Mouse (Mus musculus) megakaryocyte progenitor cell, adult 5-6 weeks (primary cell): ENCODE results near the gene Gabrg3. TPM values are rescaled to one million over a fixed set of nuclear protein-coding genes. Genes with fewer than 3 reads are reported as not detected.
"Not testable (repeated sequence)": the region's sequence is repeated elsewhere in the genome, so short reads cannot be mapped to it uniquely, and the experiment has no call there.

Experiments used
- ATAC-seq: replicated peaks from 2 replicates; pipeline ENCODE4 v1.8.0; 2016; ENCODE audit warnings: mild to moderate bottlenecking, moderate TSS enrichment, inconsistent platforms; ENCODE audit not compliant: poor library complexity
- total RNA-seq, 2 experiments: library from RNA; stranded (forward) in 1 of 2; stranded (reverse) in 1 of 2; fragments of 157-497, 149-512 nt in 1 of 2; fragments of 200-1000 nt in 1 of 2; gene quantifications; 2 replicates each; pipeline versions ENCODE4 v1.2.3 to v1.2.4; 2015 to 2017

Gene Gabrg3
- total RNA-seq, 2 experiments from 2014 or later, result not detected

GRCm38 (mm10) chr7:57314971-57315370, 72.0 kb downstream of the Gabrg3 start:
- no peak for ATAC-seq

- no peak for ATAC-seq
Observed at GRCm38 (mm10) chr7:57312018-57312417, 75.0 kb downstream of the Gabrg3 start.

- no peak for ATAC-seq
Observed at GRCm38 (mm10) chr7:57307337-57307736, 79.7 kb downstream of the Gabrg3 start.

- no peak for ATAC-seq
Observed at GRCm38 (mm10) chr7:57296639-57297038, 90.3 kb downstream of the Gabrg3 start.

- ATAC-seq, result no peak
Observed at GRCm38 (mm10) chr7:57294127-57294526, 92.9 kb downstream of the Gabrg3 start.

GRCm38 (mm10) chr7:57293564-57293963, 93.4 kb downstream of the Gabrg3 start:
- no peak for ATAC-seq

GRCm38 (mm10) chr7:57283186-57283585, 103.8 kb downstream of the Gabrg3 start:
- ATAC-seq, result no peak

- ATAC-seq, result no peak
Observed at GRCm38 (mm10) chr7:57278841-57279240, 108.1 kb downstream of the Gabrg3 start.

- no peak for ATAC-seq
Observed at GRCm38 (mm10) chr7:57260201-57260600, 126.8 kb downstream of the Gabrg3 start.

GRCm38 (mm10) chr7:57258893-57259574, 128.0 kb downstream of the Gabrg3 start:
- no peak for ATAC-seq

GRCm38 (mm10) chr7:57243981-57244380, 143.0 kb downstream of the Gabrg3 start:
- no peak for ATAC-seq

- ATAC-seq, result no peak
Observed at GRCm38 (mm10) chr7:57214119-57214518, 172.9 kb downstream of the Gabrg3 start.

GRCm38 (mm10) chr7:57186015-57186414, 201.0 kb downstream of the Gabrg3 start:
- no peak for ATAC-seq

GRCm38 (mm10) chr7:57175891-57176545, 211.0 kb downstream of the Gabrg3 start:
- ATAC-seq, result not testable (repeated sequence)

GRCm38 (mm10) chr7:57166931-57167330, 220.1 kb downstream of the Gabrg3 start:
- ATAC-seq, result no peak

GRCm38 (mm10) chr7:57158211-57158610, 228.8 kb downstream of the Gabrg3 start:
- no peak for ATAC-seq

- ATAC-seq, result no peak
Observed at GRCm38 (mm10) chr7:57153743-57154142, 233.2 kb downstream of the Gabrg3 start.

- no peak for ATAC-seq
Observed at GRCm38 (mm10) chr7:57150768-57151167, 236.2 kb downstream of the Gabrg3 start.

- no peak for ATAC-seq
Observed at GRCm38 (mm10) chr7:57138072-57138704, 248.8 kb downstream of the Gabrg3 start.

- no peak for ATAC-seq
Observed at GRCm38 (mm10) chr7:57133009-57133408, 254.0 kb downstream of the Gabrg3 start.

GRCm38 (mm10) chr7:57132471-57132870, 254.5 kb downstream of the Gabrg3 start:
- no peak for ATAC-seq

GRCm38 (mm10) chr7:57100065-57100464, 286.9 kb downstream of the Gabrg3 start:
- no peak for ATAC-seq
